Mouse (Mus musculus) neural tube, embryonic 13.5 days (tissue): ENCODE data around the gene Wnk2. TPM values are rescaled to one million over a fixed set of nuclear protein-coding genes. Genes with fewer than 3 reads are reported as not detected.

Source experiments
- ATAC-seq: fragments of 200-750 bp; cut with Nextera tagmentation; 2 replicates; pipeline ENCODE4 v1.8.0; 2017; ENCODE audit warnings: low read depth, mild to moderate bottlenecking, moderate TSS enrichment, moderate library complexity
- H3K27ac ChIP-seq: fragments of 300-500 bp; sonication (generic); replicated peaks from 2 replicates; pipeline ENCODE4 v1.5.1; 2015; ENCODE audit warnings: moderate library complexity, mild to moderate bottlenecking, inconsistent platforms
- H3K27me3 ChIP-seq: fragments of 300-500 bp; sonication (generic); 2 replicates; pipeline ENCODE4 v1.6.1; 2015; ENCODE audit warnings: mild to moderate bottlenecking, inconsistent platforms
- H3K36me3 ChIP-seq: fragments of 300-500 bp; sonication (generic); 2 replicates; pipeline ENCODE4 v1.6.1; 2015; ENCODE audit warnings: mild to moderate bottlenecking, inconsistent platforms
- H3K4me1 ChIP-seq: fragments of 300-500 bp; sonication (generic); replicated peaks from 2 replicates; pipeline ENCODE4 v1.6.1; 2015; ENCODE audit warnings: inconsistent platforms
- H3K4me2 ChIP-seq: fragments of 300-500 bp; sonication (generic); 2 replicates; pipeline ENCODE4 v1.6.1; 2015; ENCODE audit warnings: inconsistent platforms, mild to moderate bottlenecking, moderate library complexity
- H3K4me3 ChIP-seq: fragments of 300-500 bp; sonication (generic); 2 replicates; pipeline ENCODE4 v1.5.1; 2015; ENCODE audit warnings: mild to moderate bottlenecking, inconsistent platforms
- H3K9ac ChIP-seq: fragments of 300-500 bp; sonication (generic); 2 replicates; pipeline ENCODE4 v1.6.1; 2015; ENCODE audit warnings: moderate library complexity, mild to moderate bottlenecking, inconsistent platforms
- H3K9me3 ChIP-seq: fragments of 300-500 bp; sonication (generic); 2 replicates; pipeline ENCODE4 v1.6.1; 2016; ENCODE audit warnings: inconsistent platforms
- WGBS: fragments of 180-500 bp; shearing (Covaris S2); methylation state at CpG from one replicate; pipeline ENCODE4 v1.1.7; 2015; 5-methylcytosine and 5-hydroxymethylcytosine counted together
- polyA plus RNA-seq: library from polyadenylated mRNA; unstranded; fragments of >200 nt; fragmentation: Nextera tagmentation; extraction: Ambion mirVana; gene quantifications from 2 replicates; pipeline ENCODE4 v1.2.1, GENCODE M21; 2015

Gene Wnk2
- polyA plus RNA-seq, 1 experiment from 2014 or later: 17.9 TPM

- Histone ChIP-seq H3K9ac (no peak overlapping the region), H3K4me1 (peaks cover 11% of the 10 kb centered on the region), H3K9me3 (no peaks in the 10 kb centered on the region), H3K4me3 (no peak overlapping the region), H3K36me3 (no peaks in the 10 kb centered on the region), H3K27ac (no peak overlapping the region), H3K4me2 (no peak overlapping the region), H3K27me3 (no peaks in the 10 kb centered on the region)
- 7% methylated on average over 1 of the region's 1 CpGs for WGBS
- ATAC-seq: no peak
Measured at GRCm38 (mm10) chr13:49025521-49025920, 122.3 kb downstream of the Wnk2 start.

DNA sequence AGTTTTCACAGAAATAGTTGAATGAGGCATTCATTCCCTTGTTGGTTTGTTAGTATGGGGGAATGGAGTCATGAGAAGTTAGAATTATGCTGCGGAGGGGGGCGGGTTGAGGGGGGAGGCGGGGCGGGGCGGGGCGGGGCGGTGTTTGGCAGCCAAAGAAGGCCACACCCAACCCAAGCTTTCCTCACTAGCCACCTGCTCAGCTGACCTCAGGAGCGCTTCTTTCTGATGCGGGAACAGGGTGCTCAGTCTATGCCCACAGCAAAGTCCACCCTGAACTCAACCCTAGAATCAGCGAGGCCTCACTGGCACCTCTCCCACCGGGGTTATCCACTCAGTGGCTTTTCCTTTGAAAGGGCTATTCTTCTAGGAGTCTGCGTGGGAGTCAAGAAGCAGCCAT, 123.1 kb downstream of the Wnk2 start:
- no peak overlapping the region for H3K27ac ChIP-seq
- H3K9me3 ChIP-seq: no peaks in the 10 kb centered on the region
- 10% methylated on average over 8 of the region's 12 CpGs for WGBS
- no peak overlapping the region for H3K4me3 ChIP-seq
- peaks cover 16% of the 10 kb centered on the region for H3K4me1 ChIP-seq
- ATAC-seq: no peak
- no peaks in the 10 kb centered on the region for H3K27me3 ChIP-seq
- no peak overlapping the region for H3K9ac ChIP-seq
- H3K4me2 ChIP-seq: no peak overlapping the region
- no peaks in the 10 kb centered on the region for H3K36me3 ChIP-seq

GRCm38 (mm10) chr13:49021693-49022092, 126.1 kb downstream of the Wnk2 start:
- Histone ChIP-seq H3K4me2 (no peak overlapping the region), H3K27ac (no peak overlapping the region), H3K4me3 (no peak overlapping the region), H3K27me3 (no peaks in the 10 kb centered on the region), H3K36me3 (no peaks in the 10 kb centered on the region), H3K4me1 (peaks cover 9% of the 10 kb centered on the region), H3K9ac (no peak overlapping the region), H3K9me3 (peaks cover 5% of the 10 kb centered on the region)
- 64% methylated on average over 3 of the region's 3 CpGs for WGBS
- ATAC-seq: no peak

DNA sequence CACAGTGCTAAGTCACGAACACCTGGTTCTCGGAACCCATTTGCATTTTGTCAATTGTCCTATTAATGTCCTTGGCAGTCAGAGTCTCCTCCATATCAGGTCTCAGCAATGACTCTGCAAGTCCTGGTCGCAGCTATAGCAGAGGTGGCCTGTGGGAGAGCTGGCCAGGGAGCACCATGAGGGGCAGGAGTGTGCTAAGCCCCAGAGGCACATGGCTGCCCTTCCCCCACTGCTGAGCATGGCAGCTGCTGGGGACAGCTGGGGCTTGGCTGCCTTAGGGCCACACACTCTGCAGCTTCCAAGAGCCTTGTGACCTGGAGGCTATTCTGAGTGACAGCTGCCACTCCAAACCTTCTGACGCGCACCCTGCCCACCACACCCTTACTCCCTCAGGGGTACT, 127.7 kb downstream of the Wnk2 start:
- Histone ChIP-seq H3K27ac (no peak overlapping the region), H3K36me3 (no peaks in the 10 kb centered on the region), H3K9me3 (peaks cover 5% of the 10 kb centered on the region), H3K4me2 (no peak overlapping the region), H3K9ac (no peak overlapping the region), H3K4me1 (peaks cover 24% of the 10 kb centered on the region), H3K27me3 (no peaks in the 10 kb centered on the region), H3K4me3 (no peak overlapping the region)
- WGBS: 50% methylated on average over 5 of the region's 5 CpGs
- ATAC-seq: no peak

DNA sequence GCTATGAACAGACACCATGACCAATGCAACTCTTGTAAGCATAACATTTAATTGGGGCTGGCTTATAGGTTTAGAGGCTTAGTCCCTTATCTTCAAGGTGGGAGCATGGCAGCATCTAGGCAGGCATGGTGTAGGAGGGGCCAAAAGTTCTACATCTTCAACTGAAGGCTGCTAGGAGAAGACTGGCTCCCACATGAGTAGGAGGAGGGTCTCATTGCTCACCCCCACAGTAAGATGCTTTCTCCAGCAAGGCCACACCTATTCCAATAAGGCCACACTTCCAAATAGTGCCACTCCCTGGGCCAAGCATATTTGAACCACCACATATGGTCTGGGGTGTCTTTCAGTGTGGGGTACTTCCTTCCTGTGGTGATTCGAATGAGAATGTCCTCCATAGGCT, 130.4 kb downstream of the Wnk2 start:
- Histone ChIP-seq H3K27me3 (peaks cover 4% of the 10 kb centered on the region; the same call in 1 of the 2 replicates), H3K9me3 (peaks cover 5% of the 10 kb centered on the region), H3K9ac (no peak overlapping the region), H3K4me1 (peaks cover 35% of the 10 kb centered on the region), H3K4me3 (no peak overlapping the region), H3K27ac (no peak overlapping the region), H3K36me3 (no peaks in the 10 kb centered on the region), H3K4me2 (no peak overlapping the region)
- whole genome bisulfite sequencing: 97% methylated on average over 1 of the region's 1 CpGs
- no peak for ATAC-seq

- peak overlapping the region; percentile 56 for H3K4me2 ChIP-seq
Measured at GRCm38 (mm10) chr13:49016311-49016761, 131.5 kb downstream of the Wnk2 start.

DNA sequence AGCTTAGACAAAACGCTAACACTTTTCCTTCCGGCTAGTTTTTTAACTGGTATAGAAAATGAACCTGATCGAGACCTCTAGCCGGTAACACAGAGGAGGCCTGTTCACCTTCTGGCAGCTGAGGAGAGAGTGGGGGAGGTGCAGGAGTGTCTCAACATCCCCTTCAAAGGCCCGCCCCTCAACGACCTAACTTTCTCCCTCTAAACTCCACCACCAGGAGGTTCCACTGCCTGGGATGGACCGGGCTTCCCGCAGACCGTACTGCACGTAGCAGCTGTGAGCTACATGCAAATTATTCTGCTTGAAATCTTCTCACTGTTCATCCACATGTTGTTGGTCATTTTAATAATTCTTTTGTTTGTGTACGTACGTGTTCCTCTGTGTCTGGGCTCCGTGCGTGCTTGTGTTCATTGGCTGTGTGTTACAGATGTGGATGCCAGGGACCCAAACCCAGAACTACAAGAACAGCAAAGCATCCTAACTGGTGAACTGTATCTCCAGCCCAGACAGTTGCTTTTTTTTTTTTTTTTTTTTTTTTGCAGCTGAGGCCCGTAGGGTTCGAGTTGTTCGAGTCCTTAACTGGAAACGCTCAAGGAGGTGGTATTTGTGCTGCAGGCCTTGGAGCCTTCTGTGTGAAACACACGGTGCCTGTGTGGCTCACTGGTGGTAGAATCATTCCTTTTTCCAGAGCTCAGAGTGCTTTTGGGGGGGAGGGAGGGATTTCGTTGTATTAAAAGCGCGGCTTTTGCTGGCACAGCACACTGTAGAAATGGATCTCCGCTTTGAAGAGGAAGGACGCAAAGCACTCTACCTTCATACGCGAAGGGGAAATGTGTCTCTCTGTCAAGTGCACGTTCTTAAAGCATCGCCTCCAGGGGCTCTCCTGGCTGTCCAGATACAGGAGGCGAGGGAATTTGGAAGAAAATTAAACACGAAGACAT, 132.2 kb downstream of the Wnk2 start:
- 3% methylated on average over 30 of the region's 30 CpGs for whole genome bisulfite sequencing
- H3K27me3 ChIP-seq: peaks cover 4% of the 10 kb centered on the region; the same call in 1 of the 2 replicates
- H3K4me1 ChIP-seq: peaks cover 35% of the 10 kb centered on the region
- peak; percentile 51 for ATAC-seq
- peak overlapping the region; percentile 51 for H3K9ac ChIP-seq
- H3K9me3 ChIP-seq: peaks cover 5% of the 10 kb centered on the region
- H3K27ac ChIP-seq: peak overlapping the region; percentile 89
- H3K4me2 ChIP-seq: peak overlapping the region; percentile 56
- no peaks in the 10 kb centered on the region for H3K36me3 ChIP-seq
- H3K4me3 ChIP-seq: peak overlapping the region; percentile 28

More at GRCm38 (mm10) chr13:49016311-49016761, 131.5 kb downstream of the Wnk2 start:
- WGBS: under 1% methylated on average over 16 of the region's 16 CpGs
- H3K9me3 ChIP-seq: peaks cover 5% of the 10 kb centered on the region
- peak overlapping the region; percentile 89 for H3K27ac ChIP-seq
- peaks cover 4% of the 10 kb centered on the region; the same call in 1 of the 2 replicates for H3K27me3 ChIP-seq
- H3K9ac ChIP-seq: peak overlapping the region; percentile 51
- peak; percentile 91 for ATAC-seq
- peak overlapping the region; percentile 28 for H3K4me3 ChIP-seq
- peaks cover 35% of the 10 kb centered on the region for H3K4me1 ChIP-seq
- no peaks in the 10 kb centered on the region for H3K36me3 ChIP-seq

DNA sequence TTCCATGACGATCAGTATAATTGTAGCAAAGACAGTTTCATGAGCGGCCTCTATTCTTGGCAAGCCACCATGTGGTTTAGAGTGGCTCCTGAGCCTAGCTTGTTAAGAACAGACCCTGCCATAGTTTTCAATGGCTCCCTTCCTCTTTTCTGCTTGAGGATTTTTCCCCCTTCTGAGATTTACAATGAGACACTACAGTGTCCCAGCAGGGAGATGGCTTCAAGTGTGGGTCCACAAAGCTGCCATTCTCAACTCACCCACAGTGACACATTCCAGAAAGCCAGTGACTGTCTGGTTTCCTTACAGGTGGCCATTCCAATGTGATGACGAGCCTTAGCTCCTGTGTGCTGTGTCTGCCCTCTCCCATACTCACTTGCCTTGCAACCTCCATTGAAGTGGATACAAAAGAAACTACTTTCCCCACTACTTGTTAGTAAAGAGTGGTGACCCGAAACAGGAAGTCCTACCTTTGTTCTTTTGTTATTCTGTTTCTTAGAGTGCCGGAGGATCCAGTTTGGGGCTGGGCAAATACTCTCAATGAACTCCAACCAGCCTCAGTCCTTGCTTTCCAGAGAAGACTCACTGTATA, 134.5 kb downstream of the Wnk2 start:
- Histone ChIP-seq H3K4me3 (no peak overlapping the region), H3K4me2 (no peak overlapping the region), H3K4me1 (peaks cover 29% of the 10 kb centered on the region), H3K27me3 (peaks cover 4% of the 10 kb centered on the region; the same call in 1 of the 2 replicates), H3K9ac (no peak overlapping the region), H3K9me3 (peaks cover 5% of the 10 kb centered on the region), H3K36me3 (no peaks in the 10 kb centered on the region), H3K27ac (no peak overlapping the region)
- WGBS: 28% methylated on average over 5 of the region's 5 CpGs
- ATAC-seq: no peak

GRCm38 (mm10) chr13:49001691-49002090, 146.1 kb downstream of the Wnk2 start:
- H3K4me1 ChIP-seq: no peaks in the 10 kb centered on the region
- H3K4me2 ChIP-seq: no peak overlapping the region
- no peak overlapping the region for H3K27ac ChIP-seq
- H3K9me3 ChIP-seq: no peaks in the 10 kb centered on the region
- WGBS: 49% methylated on average over 3 of the region's 3 CpGs
- no peak for ATAC-seq
- no peak overlapping the region for H3K4me3 ChIP-seq
- H3K9ac ChIP-seq: no peak overlapping the region
- no peaks in the 10 kb centered on the region for H3K27me3 ChIP-seq
- H3K36me3 ChIP-seq: no peaks in the 10 kb centered on the region

DNA sequence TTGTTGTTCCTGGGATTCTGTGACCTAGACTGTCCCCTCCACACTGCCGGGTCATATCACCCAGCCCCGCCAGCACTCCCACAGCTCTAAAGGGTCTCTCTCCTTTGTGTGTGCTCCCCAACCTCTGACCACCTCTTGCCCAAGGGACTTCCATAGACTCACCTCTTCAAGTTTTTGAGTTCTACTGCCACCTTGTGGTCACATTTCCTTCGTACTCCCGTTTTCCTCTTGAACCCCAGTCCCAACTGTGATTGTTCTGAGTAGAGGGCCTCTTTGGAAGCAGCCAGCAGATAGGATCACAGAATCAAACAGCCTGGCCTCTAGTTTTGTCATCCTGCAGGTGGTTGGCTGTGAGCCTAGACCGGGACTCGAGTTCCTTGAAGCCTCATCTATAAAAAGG, 149.2 kb downstream of the Wnk2 start:
- Histone ChIP-seq H3K4me3 (no peak overlapping the region), H3K4me1 (peaks cover 6% of the 10 kb centered on the region), H3K36me3 (no peaks in the 10 kb centered on the region), H3K27me3 (no peaks in the 10 kb centered on the region), H3K9me3 (no peaks in the 10 kb centered on the region), H3K27ac (no peak overlapping the region), H3K9ac (no peak overlapping the region), H3K4me2 (no peak overlapping the region)
- no peak for ATAC-seq
- WGBS: 10% methylated on average over 6 of the region's 6 CpGs

DNA sequence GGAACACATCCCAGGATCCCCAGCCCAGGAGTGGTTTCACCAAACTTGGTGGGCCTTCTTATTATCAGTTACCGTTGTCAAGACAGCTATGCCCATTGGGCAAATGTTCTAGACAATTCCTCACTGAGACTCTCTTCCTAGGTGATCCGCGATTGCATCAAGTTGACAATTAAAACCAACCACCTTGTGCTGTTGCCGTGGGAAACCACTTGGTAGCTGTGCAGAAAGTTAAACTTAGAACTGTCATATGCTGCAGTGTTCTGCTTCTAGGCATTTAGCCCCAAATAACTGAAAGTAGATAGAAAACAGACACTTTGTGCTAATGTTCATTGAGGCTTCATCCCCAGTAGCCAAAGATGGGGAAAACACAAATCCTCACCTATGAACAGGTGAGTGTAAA, 151.1 kb downstream of the Wnk2 start:
- Histone ChIP-seq H3K27me3 (no peaks in the 10 kb centered on the region), H3K4me3 (no peak overlapping the region), H3K27ac (no peak overlapping the region), H3K9ac (no peak overlapping the region), H3K4me1 (peaks cover 6% of the 10 kb centered on the region), H3K4me2 (no peak overlapping the region), H3K9me3 (no peaks in the 10 kb centered on the region), H3K36me3 (no peaks in the 10 kb centered on the region)
- WGBS: 86% methylated on average over 4 of the region's 4 CpGs
- ATAC-seq: no peak

DNA sequence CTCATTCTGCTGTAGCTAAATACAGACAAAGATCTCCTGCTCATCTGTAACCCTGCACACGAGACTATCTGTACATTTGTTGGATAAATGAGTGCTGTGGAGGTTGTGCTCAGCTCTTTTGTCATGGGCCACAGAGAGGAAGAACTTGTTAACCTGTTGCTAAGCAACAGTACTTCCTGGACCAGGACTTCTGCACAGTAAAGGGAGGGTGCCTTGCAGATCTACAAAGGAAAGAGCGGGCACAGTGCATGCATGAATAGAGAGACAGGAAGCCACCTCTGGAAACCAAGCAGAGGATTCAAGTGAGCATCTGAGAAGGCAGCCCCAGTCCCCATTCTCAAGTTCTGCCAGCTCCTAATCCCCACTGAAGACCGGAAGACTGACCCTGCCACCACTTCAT, 152.9 kb downstream of the Wnk2 start:
- no peak overlapping the region for H3K4me3 ChIP-seq
- peaks cover 6% of the 10 kb centered on the region for H3K4me1 ChIP-seq
- no peaks in the 10 kb centered on the region for H3K9me3 ChIP-seq
- no peak overlapping the region for H3K4me2 ChIP-seq
- no peak overlapping the region for H3K9ac ChIP-seq
- H3K36me3 ChIP-seq: no peaks in the 10 kb centered on the region
- no peak overlapping the region for H3K27ac ChIP-seq
- H3K27me3 ChIP-seq: no peaks in the 10 kb centered on the region
- 17% methylated on average over 3 of the region's 3 CpGs for WGBS
- peak; percentile 69 for ATAC-seq
